Mouse (Mus musculus): ENCODE data around the gene Sap30l. TPM values are rescaled to one million over a fixed set of nuclear protein-coding genes. Genes with fewer than 3 reads are reported as not detected.
A peak's percentile ranks its signal among the peaks of the same experiment; 100 is the strongest.

The Sap30l gene
- total RNA-seq (2017) = 13.3 and 25.7 TPM in 2 replicates

GRCm38 (mm10) chr11:57800971-57801765 lies at the start of gene Sap30l:
Gene Sap30l, plus strand, starts transcription at chr11:57801637.
- peak; percentile 99 for ATAC-seq (replicated peaks; ENCODE audit: low read depth, poor library complexity, severe bottlenecking)

GRCm38 (mm10) chr11:57753538-57754203 lies 47.8 kb upstream of the Sap30l start:
- no peak for ATAC-seq (replicated peaks; ENCODE audit: low read depth, poor library complexity, severe bottlenecking)

GRCm38 (mm10) chr11:57758621-57759020 lies 42.8 kb upstream of the Sap30l start:
- ATAC-seq (replicated peaks; ENCODE audit: low read depth, poor library complexity, severe bottlenecking) = no peak

- no peak; the same call in 1 of the 2 replicates for ATAC-seq (replicated peaks; ENCODE audit: low read depth, poor library complexity, severe bottlenecking)
These were observed 40.9 kb upstream of the Sap30l start for GRCm38 (mm10) chr11:57760509-57761058.

GRCm38 (mm10) chr11:57761347-57761746 lies 40.1 kb upstream of the Sap30l start:
- ATAC-seq (replicated peaks; ENCODE audit: low read depth, poor library complexity, severe bottlenecking) = no peak

- ATAC-seq (replicated peaks; ENCODE audit: low read depth, poor library complexity, severe bottlenecking) = no peak
These were observed 37.3 kb upstream of the Sap30l start for GRCm38 (mm10) chr11:57764124-57764523.

- ATAC-seq (replicated peaks; ENCODE audit: low read depth, poor library complexity, severe bottlenecking) = no peak
These were observed 34.8 kb upstream of the Sap30l start for GRCm38 (mm10) chr11:57766617-57767016.

- no peak for ATAC-seq (replicated peaks; ENCODE audit: low read depth, poor library complexity, severe bottlenecking)
These were observed 34.3 kb upstream of the Sap30l start for GRCm38 (mm10) chr11:57767171-57767570.

- no peak for ATAC-seq (replicated peaks; ENCODE audit: low read depth, poor library complexity, severe bottlenecking)
These were observed 30.7 kb upstream of the Sap30l start for GRCm38 (mm10) chr11:57770776-57771175.

GRCm38 (mm10) chr11:57771676-57772075 lies 29.8 kb upstream of the Sap30l start:
- ATAC-seq (replicated peaks; ENCODE audit: low read depth, poor library complexity, severe bottlenecking) = no peak

- no peak for ATAC-seq (replicated peaks; ENCODE audit: low read depth, poor library complexity, severe bottlenecking)
These were observed 28.0 kb upstream of the Sap30l start for GRCm38 (mm10) chr11:57773479-57773878.

- ATAC-seq (replicated peaks; ENCODE audit: low read depth, poor library complexity, severe bottlenecking) = no peak
These were observed 27.5 kb upstream of the Sap30l start for GRCm38 (mm10) chr11:57773936-57774335.

- no peak for ATAC-seq (replicated peaks; ENCODE audit: low read depth, poor library complexity, severe bottlenecking)
These were observed 25.6 kb upstream of the Sap30l start for GRCm38 (mm10) chr11:57775868-57776267.

- ATAC-seq (replicated peaks; ENCODE audit: low read depth, poor library complexity, severe bottlenecking) = no peak
These were observed 24.9 kb upstream of the Sap30l start for GRCm38 (mm10) chr11:57776546-57776945.

GRCm38 (mm10) chr11:57778349-57778748 lies 23.1 kb upstream of the Sap30l start:
- ATAC-seq (replicated peaks; ENCODE audit: low read depth, poor library complexity, severe bottlenecking) = peak; percentile 95

GRCm38 (mm10) chr11:57779824-57780223 lies 21.6 kb upstream of the Sap30l start:
- no peak for ATAC-seq (replicated peaks; ENCODE audit: low read depth, poor library complexity, severe bottlenecking)

- ATAC-seq (replicated peaks; ENCODE audit: low read depth, poor library complexity, severe bottlenecking) = no peak
These were observed 14.6 kb upstream of the Sap30l start for GRCm38 (mm10) chr11:57786616-57787418.

GRCm38 (mm10) chr11:57787913-57788312 lies 13.5 kb upstream of the Sap30l start:
- peak; percentile 60 for ATAC-seq (replicated peaks; ENCODE audit: low read depth, poor library complexity, severe bottlenecking)

- peak; percentile 55 for ATAC-seq (replicated peaks; ENCODE audit: low read depth, poor library complexity, severe bottlenecking)
These were observed 10.4 kb upstream of the Sap30l start for GRCm38 (mm10) chr11:57790866-57791535.

- no peak for ATAC-seq (replicated peaks; ENCODE audit: low read depth, poor library complexity, severe bottlenecking)
These were observed 6.4 kb upstream of the Sap30l start for GRCm38 (mm10) chr11:57795086-57795485.

Measured in common myeloid progenitor, adult 5-6 weeks (primary cell).